Mouse (Mus musculus): ENCODE results near the gene Zfp551. TPM values are rescaled to one million over a fixed set of nuclear protein-coding genes. Genes with fewer than 3 reads are reported as not detected.

The Zfp551 gene
- polyA plus RNA-seq (2012; rRNA removed), result 2.9 and 3.3 TPM in 2 replicates

DNA sequence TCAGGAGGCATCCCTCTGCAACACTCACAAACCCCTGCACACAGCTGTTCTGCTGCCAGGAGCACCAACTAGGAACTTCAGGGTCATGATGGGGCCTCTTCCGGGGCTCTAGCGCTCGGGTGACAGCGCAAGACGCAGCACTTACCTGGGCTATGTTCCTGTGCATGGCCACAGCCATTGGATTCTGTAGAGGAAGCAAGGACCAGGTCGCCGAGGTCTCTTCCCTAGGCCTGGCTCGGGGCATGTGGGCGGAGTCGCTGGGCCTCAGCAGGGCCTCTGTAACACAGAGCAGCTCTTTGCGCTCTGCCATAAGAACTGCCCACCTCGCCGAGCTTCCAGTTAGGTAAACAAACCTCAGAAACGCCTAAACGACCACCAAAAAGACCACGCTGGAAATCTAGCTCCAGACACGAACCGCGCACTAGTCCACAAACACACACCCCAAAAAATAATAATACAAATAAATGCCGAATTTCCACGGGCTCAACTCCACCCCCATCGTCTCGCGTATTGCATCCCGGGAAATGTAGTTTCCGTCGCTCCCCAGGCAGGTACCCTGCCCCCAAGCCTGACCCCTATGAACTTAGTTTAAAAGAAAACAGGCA, at the start of gene Zfp551:
Gene Zfp551 (minus strand): TSS at position 507 of the 605 bp plus-strand sequence.
- TF ChIP-seq POLR2A (IDR thresholded peaks at IDR 0.05; ENCODE audit: borderline replicate concordance, insufficient read depth, low read length), result 0 out of 2 replicates have a peak, but pooled peaks have one; percentile 19
- TF ChIP-seq CTCF (IDR thresholded peaks at IDR 0.05; ENCODE audit: borderline replicate concordance, insufficient read depth, low read depth, low read length), result no peak
- H3K4me1 ChIP-seq (ENCODE audit: control insufficient read depth, insufficient read depth, low read length), result no peaks in the 10 kb centered on the region
- H3K27ac ChIP-seq (ENCODE audit: insufficient read depth, low read length), result peak within 1 kb of the TSS; percentile 45; the same call in 1 of the 2 replicates
- H3K27me3 ChIP-seq (ENCODE audit: control insufficient read depth, insufficient read depth, low read length), result no peaks in the 10 kb centered on the region
- peak within 1 kb of the TSS; percentile 81 for H3K4me3 ChIP-seq (replicated peaks; ENCODE audit: insufficient read depth, low read depth, low read length)
- under 1% methylated on average over 27 of the region's 27 CpGs for WGBS
- peak; percentile 61 to 71 for DNase-seq

DNA sequence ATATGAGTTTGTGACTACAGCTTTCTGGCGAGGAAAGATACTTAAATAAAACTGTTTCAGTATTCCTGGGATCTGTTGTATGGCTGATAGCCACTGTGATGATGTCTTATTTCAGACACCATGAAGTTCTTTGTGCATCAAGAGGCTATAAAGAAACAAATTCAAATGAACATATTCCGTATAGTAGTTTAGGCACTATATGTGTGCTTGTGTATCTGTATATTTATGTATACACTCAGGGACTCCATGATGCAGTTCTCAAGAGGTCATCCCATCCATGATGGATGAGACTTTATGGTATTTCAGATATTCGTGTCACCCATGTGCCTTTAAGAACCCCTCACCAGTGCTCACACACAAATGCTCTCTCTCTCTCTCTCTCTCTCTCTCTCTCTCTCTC, 304 bp upstream of the Zfp551 start:
- peak overlapping the region; percentile 81 for H3K4me3 ChIP-seq (replicated peaks; ENCODE audit: insufficient read depth, low read depth, low read length)
- no peaks in the 10 kb centered on the region for H3K27me3 ChIP-seq (ENCODE audit: control insufficient read depth, insufficient read depth, low read length)
- H3K4me1 ChIP-seq (ENCODE audit: control insufficient read depth, insufficient read depth, low read length), result no peaks in the 10 kb centered on the region
- 57% methylated on average over 3 of the region's 3 CpGs for WGBS
- no peak overlapping the region for H3K27ac ChIP-seq (ENCODE audit: insufficient read depth, low read length)
- DNase-seq, result no peak
- no peak for TF ChIP-seq CTCF (IDR thresholded peaks at IDR 0.05; ENCODE audit: borderline replicate concordance, insufficient read depth, low read depth, low read length)
- no peak for TF ChIP-seq POLR2A (IDR thresholded peaks at IDR 0.05; ENCODE audit: borderline replicate concordance, insufficient read depth, low read length)

DNA sequence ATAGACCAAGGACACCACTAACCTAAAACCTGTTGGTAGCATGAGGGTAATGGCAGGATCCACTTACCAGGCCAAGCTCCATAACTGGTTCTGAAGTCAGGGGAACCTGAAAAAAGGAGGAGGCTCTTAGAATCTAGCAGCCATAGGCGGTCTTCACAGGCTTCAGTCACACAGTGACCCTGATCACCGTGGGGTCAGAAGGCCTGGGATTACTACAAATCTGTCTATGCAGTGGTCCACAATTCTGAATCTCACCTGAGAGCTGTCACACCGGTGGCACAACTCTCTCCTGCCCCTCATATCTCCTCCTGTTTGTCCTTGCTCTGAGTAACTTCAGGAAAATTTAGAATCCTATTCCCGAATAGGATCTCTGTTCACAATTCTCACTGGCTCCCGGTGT, 810 bp downstream of the Zfp551 start:
- 52% methylated on average over 5 of the region's 5 CpGs for WGBS
- DNase-seq, result peak in 1 of 2 experiments; percentile 8
- Histone ChIP-seq H3K4me1 (ENCODE audit: control insufficient read depth, insufficient read depth, low read length) (no peaks in the 10 kb centered on the region), H3K4me3 (replicated peaks; ENCODE audit: insufficient read depth, low read depth, low read length) (peak overlapping the region; percentile 81), H3K27me3 (ENCODE audit: control insufficient read depth, insufficient read depth, low read length) (no peaks in the 10 kb centered on the region), H3K27ac (ENCODE audit: insufficient read depth, low read length) (no peak overlapping the region)
- no peak for TF ChIP-seq POLR2A (IDR thresholded peaks at IDR 0.05; ENCODE audit: borderline replicate concordance, insufficient read depth, low read length)
- no peak for TF ChIP-seq CTCF (IDR thresholded peaks at IDR 0.05; ENCODE audit: borderline replicate concordance, insufficient read depth, low read depth, low read length)

DNA sequence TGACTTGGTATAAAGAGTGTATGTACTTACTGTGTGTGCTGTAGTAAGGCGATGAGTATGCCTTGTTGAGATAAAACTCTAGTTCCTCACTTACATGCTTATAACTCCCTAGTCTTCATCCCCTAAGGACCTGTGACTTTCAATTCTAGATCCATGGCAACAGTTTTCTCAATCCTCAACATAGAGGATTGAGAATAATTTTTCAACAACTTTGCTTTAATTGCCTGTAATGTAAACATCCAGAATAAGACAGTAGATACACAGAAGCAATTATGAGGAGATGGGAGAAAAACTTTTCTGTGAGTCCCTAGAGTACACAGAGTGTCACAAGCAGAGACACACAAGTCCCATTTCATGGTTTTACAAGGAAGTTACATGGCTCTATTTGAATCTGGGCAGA, 53.4 kb downstream of the Zfp551 start, which contains the start of gene Vmn1r84:
Gene Vmn1r84 (minus strand): TSS at position 101 of the 400 bp plus-strand sequence.
- WGBS, result 43% methylated on average over 1 of the region's 1 CpGs
- Histone ChIP-seq H3K4me1 (ENCODE audit: control insufficient read depth, insufficient read depth, low read length) (no peaks in the 10 kb centered on the region), H3K4me3 (replicated peaks; ENCODE audit: insufficient read depth, low read depth, low read length) (no peak within 1 kb of the TSS), H3K27me3 (ENCODE audit: control insufficient read depth, insufficient read depth, low read length) (no peaks in the 10 kb centered on the region), H3K27ac (ENCODE audit: insufficient read depth, low read length) (no peak within 1 kb of the TSS)
- no peak for DNase-seq
- TF ChIP-seq CTCF (IDR thresholded peaks at IDR 0.05; ENCODE audit: borderline replicate concordance, insufficient read depth, low read depth, low read length) (no peak), POLR2A (IDR thresholded peaks at IDR 0.05; ENCODE audit: borderline replicate concordance, insufficient read depth, low read length) (no peak)

Other genes with a start within 250 kb of the Zfp551 start
- gene Vmn1r80, start 233.5 kb downstream of the Zfp551 start, polyA plus RNA-seq (2012; rRNA removed), result not detected in 2 replicates
- gene Vmn1r81, start 154.5 kb downstream of the Zfp551 start, polyA plus RNA-seq (2012; rRNA removed), result not detected in 2 replicates
- gene Vmn1r82, start 122.3 kb downstream of the Zfp551 start, polyA plus RNA-seq (2012; rRNA removed), result not detected in 2 replicates
- not detected in 2 replicates for gene Vmn1r83, start 93.3 kb downstream of the Zfp551 start, polyA plus RNA-seq (2012; rRNA removed)
- gene Vmn1r84, start 53.5 kb downstream of the Zfp551 start, polyA plus RNA-seq (2012; rRNA removed), result not detected in 2 replicates
- 10.8 and 12.4 TPM in 2 replicates for gene Zfp606, start 55.5 kb upstream of the Zfp551 start, polyA plus RNA-seq (2012; rRNA removed)
- gene 2900092C05Rik, start 89.8 kb upstream of the Zfp551 start, polyA plus RNA-seq (2012; rRNA removed), result not detected in 2 replicates
- gene Vmn2r53, start 186.0 kb upstream of the Zfp551 start, polyA plus RNA-seq (2012; rRNA removed), result under 0.01 and 0.02 TPM in 2 replicates
- gene Vmn2r54, start 217.6 kb upstream of the Zfp551 start, polyA plus RNA-seq (2012; rRNA removed), result not detected in 2 replicates

Data from cerebellum, adult 2 months (tissue).